In genomic region chrX:12886160-12887048, GRCm38 (mm10) we compare ENCODE assay signal across 8 mouse cellular contexts.
DNase-seq lines count a peak whose midpoint lies in the region; ATAC-seq and TF ChIP-seq lines count a peak whose summit lies in the region.

No protein-coding gene starts in this region.

- TF ChIP-seq EP300 in heart, postnatal 0 days (IDR thresholded peaks at IDR 0.05; ENCODE audit: low read depth), result no peak

- WGBS in heart, postnatal 0 days, result 26% methylated on average over 18 of the region's 18 CpGs
- 23% methylated on average over 18 of the region's 18 CpGs for WGBS in embryonic facial prominence, embryonic 12.5 days
- 29% methylated on average over 18 of the region's 18 CpGs for WGBS in limb, embryonic 14.5 days
- WGBS in neural tube, embryonic 11.5 days, result 25% methylated on average over 18 of the region's 18 CpGs

- H3K4me2 ChIP-seq in heart, postnatal 0 days (ENCODE audit: low read depth, low read length), result peak overlapping the region; percentile 33
- peak overlapping the region; percentile 31 for H3K4me2 ChIP-seq in embryonic facial prominence, embryonic 12.5 days (replicated peaks)
- peak overlapping the region; percentile 29; the same call in 1 of the 2 replicates for H3K4me2 ChIP-seq in limb, embryonic 14.5 days (replicated peaks; ENCODE audit: low read depth, low read length, severe bottlenecking)
- H3K4me2 ChIP-seq in neural tube, embryonic 11.5 days (ENCODE audit: low read depth), result peak overlapping the region; percentile 17

- no peak for TF ChIP-seq CTCF in heart, postnatal 0 days (IDR thresholded peaks at IDR 0.05; ENCODE audit: low read depth)

- no peak overlapping the region; the same call in 1 of the 2 replicates for H3K4me3 ChIP-seq in heart, postnatal 0 days (ENCODE audit: low read depth, low read length)
- 0 out of 2 replicates have a peak overlapping the region, but pooled peaks have one; percentile 5 for H3K4me3 ChIP-seq in embryonic facial prominence, embryonic 12.5 days
- H3K4me3 ChIP-seq in limb, embryonic 14.5 days (replicated peaks; ENCODE audit: low read length), result no peak overlapping the region
- no peak overlapping the region for H3K4me3 ChIP-seq in neural tube, embryonic 11.5 days (ENCODE audit: low read depth, low read length)

- TF ChIP-seq POLR2A in limb, embryonic 14.5 days (IDR thresholded peaks at IDR 0.05; ENCODE audit: borderline replicate concordance, extremely low read depth, insufficient read depth, insufficient read length), result no peak

- no peaks in the 10 kb centered on the region for H3K36me3 ChIP-seq in heart, postnatal 0 days (replicated peaks; ENCODE audit: control insufficient read depth, insufficient read depth, low read length)
- H3K36me3 ChIP-seq in embryonic facial prominence, embryonic 12.5 days, result no peaks in the 10 kb centered on the region
- H3K36me3 ChIP-seq in limb, embryonic 14.5 days (ENCODE audit: control insufficient read depth, insufficient read depth, low read length), result no peaks in the 10 kb centered on the region
- no peaks in the 10 kb centered on the region for H3K36me3 ChIP-seq in neural tube, embryonic 11.5 days (ENCODE audit: control insufficient read depth, insufficient read depth, low read length)

- no peak overlapping the region for H3K27ac ChIP-seq in heart, postnatal 0 days (ENCODE audit: low read depth)
- H3K27ac ChIP-seq in embryonic facial prominence, embryonic 12.5 days, result no peak overlapping the region
- H3K27ac ChIP-seq in limb, embryonic 14.5 days (replicated peaks; ENCODE audit: low read depth, low read length), result no peak overlapping the region
- no peak overlapping the region for H3K27ac ChIP-seq in neural tube, embryonic 11.5 days (ENCODE audit: low read depth, low read length)

- ATAC-seq in heart, postnatal 0 days (ENCODE audit: insufficient read depth, low read depth), result peak; percentile 20; the same call in 1 of the 2 replicates
- peak; percentile 74 for ATAC-seq in embryonic facial prominence, embryonic 12.5 days (ENCODE audit: insufficient number of reproducible peaks, insufficient read depth, low FRiP score, low TSS enrichment)
- 0 out of 2 replicates have a peak, but pooled peaks have one; percentile 30 for ATAC-seq in limb, embryonic 14.5 days (ENCODE audit: low FRiP score, low read depth)
- no peak; the same call in 1 of the 2 replicates for ATAC-seq in neural tube, embryonic 11.5 days (ENCODE audit: insufficient read depth, low FRiP score, low TSS enrichment)

- DNase-seq in heart, postnatal 0 days (ENCODE audit: low spot score), result peak; percentile 22
- no peak for DNase-seq in heart, postnatal 4 days
- no peak for DNase-seq in limb, embryonic 14.5 days (ENCODE audit: low spot score)
- peak; percentile 29 for DNase-seq in neural tube, embryonic 11.5 days (ENCODE audit: low spot score)
- no peak for DNase-seq in urinary bladder, postnatal 36 days (ENCODE audit: low spot score in 2 of 2)
- DNase-seq in spleen, postnatal 10 days (ENCODE audit: low spot score in 2 of 2), result no peak
- no peak for DNase-seq in urinary bladder, postnatal 10 days (ENCODE audit: low spot score)

- H3K4me1 ChIP-seq in heart, postnatal 0 days (ENCODE audit: control insufficient read depth, insufficient read depth), result no peaks in the 10 kb centered on the region
- no peaks in the 10 kb centered on the region for H3K4me1 ChIP-seq in embryonic facial prominence, embryonic 12.5 days
- H3K4me1 ChIP-seq in limb, embryonic 14.5 days (ENCODE audit: control insufficient read depth, insufficient read depth, low read length), result no peaks in the 10 kb centered on the region
- H3K4me1 ChIP-seq in neural tube, embryonic 11.5 days (ENCODE audit: control insufficient read depth, insufficient read depth, low read length), result no peaks in the 10 kb centered on the region

- H3K9me3 ChIP-seq in heart, postnatal 0 days (replicated peaks; ENCODE audit: control insufficient read depth, low read length), result no peaks in the 10 kb centered on the region
- H3K9me3 ChIP-seq in embryonic facial prominence, embryonic 12.5 days, result no peaks in the 10 kb centered on the region
- no peaks in the 10 kb centered on the region for H3K9me3 ChIP-seq in limb, embryonic 14.5 days (ENCODE audit: control insufficient read depth, low read length)
- no peaks in the 10 kb centered on the region for H3K9me3 ChIP-seq in neural tube, embryonic 11.5 days (ENCODE audit: control insufficient read depth, low read length)

- H3K27me3 ChIP-seq in heart, postnatal 0 days (ENCODE audit: control insufficient read depth, insufficient read depth, low read length), result no peaks in the 10 kb centered on the region
- no peaks in the 10 kb centered on the region for H3K27me3 ChIP-seq in embryonic facial prominence, embryonic 12.5 days
- H3K27me3 ChIP-seq in limb, embryonic 14.5 days (ENCODE audit: control insufficient read depth, insufficient read depth, low read length), result no peaks in the 10 kb centered on the region
- no peaks in the 10 kb centered on the region for H3K27me3 ChIP-seq in neural tube, embryonic 11.5 days (ENCODE audit: control insufficient read depth, insufficient read depth, low read length)

- no peak overlapping the region for H3K9ac ChIP-seq in heart, postnatal 0 days (replicated peaks; ENCODE audit: low read depth, low read length)
- no peak overlapping the region for H3K9ac ChIP-seq in embryonic facial prominence, embryonic 12.5 days
- H3K9ac ChIP-seq in limb, embryonic 14.5 days (ENCODE audit: low read depth, low read length, severe bottlenecking), result no peak overlapping the region
- H3K9ac ChIP-seq in neural tube, embryonic 11.5 days (ENCODE audit: low read length), result 0 out of 2 replicates have a peak overlapping the region, but pooled peaks have one; percentile 14

Comparison
In these comparisons a context has a peak if more than half of its experiments do, and no peak if none do; other contexts are left out.
1. DNase-seq: peak in heart, postnatal 0 days (single experiment) and neural tube, embryonic 11.5 days (single experiment); none in heart, postnatal 4 days (single experiment), limb, embryonic 14.5 days (single experiment), urinary bladder, postnatal 36 days (0 of 2), spleen, postnatal 10 days (0 of 2) and urinary bladder, postnatal 10 days (single experiment).
2. Peak in every context shown above with its lines, with median percentiles within 50 percentile points of each other: H3K4me2 ChIP-seq.